Mouse (Mus musculus): ENCODE data around the gene P4ha1. TPM values are rescaled to one million over a fixed set of nuclear protein-coding genes. Genes with fewer than 3 reads are reported as not detected.
"Not testable (repeated sequence)": the region's sequence is repeated elsewhere in the genome, so short reads cannot be mapped to it uniquely, and the experiment has no call there.

Gene P4ha1
- polyA plus RNA-seq, 1 experiment from 2014 or later: 73.8 TPM

DNA sequence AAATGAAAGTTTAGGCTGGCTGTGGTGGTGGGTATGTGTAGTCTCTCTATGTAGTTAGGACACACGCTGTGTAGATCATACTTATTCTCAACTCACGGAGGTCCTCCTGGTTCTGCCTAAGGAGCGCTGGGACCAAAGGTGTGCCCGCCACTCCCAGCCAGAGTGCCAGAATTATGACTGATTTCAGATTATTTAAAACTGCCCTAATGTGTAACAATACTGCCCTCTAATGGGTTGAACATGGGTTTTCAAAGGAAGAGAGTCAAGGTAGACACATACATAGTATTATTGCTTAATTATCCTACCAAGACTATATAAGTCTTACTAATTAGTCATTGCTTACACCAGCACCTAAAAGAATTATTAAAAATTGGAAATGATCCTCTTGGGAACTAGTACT, 35.6 kb downstream of the P4ha1 start:
- Histone ChIP-seq H3K27ac (no peak overlapping the region), H3K27me3 (replicated peaks) (no peaks in the 10 kb centered on the region), H3K36me3 (peaks cover 19% of the 10 kb centered on the region), H3K4me2 (replicated peaks) (no peak overlapping the region), H3K9me3 (no peaks in the 10 kb centered on the region), H3K9ac (no peak overlapping the region), H3K4me3 (replicated peaks) (no peak overlapping the region), H3K4me1 (replicated peaks) (no peaks in the 10 kb centered on the region)
- no peak; the same call in 1 of the 2 replicates for ATAC-seq
- 84% methylated on average over 4 of the region's 4 CpGs for WGBS

DNA sequence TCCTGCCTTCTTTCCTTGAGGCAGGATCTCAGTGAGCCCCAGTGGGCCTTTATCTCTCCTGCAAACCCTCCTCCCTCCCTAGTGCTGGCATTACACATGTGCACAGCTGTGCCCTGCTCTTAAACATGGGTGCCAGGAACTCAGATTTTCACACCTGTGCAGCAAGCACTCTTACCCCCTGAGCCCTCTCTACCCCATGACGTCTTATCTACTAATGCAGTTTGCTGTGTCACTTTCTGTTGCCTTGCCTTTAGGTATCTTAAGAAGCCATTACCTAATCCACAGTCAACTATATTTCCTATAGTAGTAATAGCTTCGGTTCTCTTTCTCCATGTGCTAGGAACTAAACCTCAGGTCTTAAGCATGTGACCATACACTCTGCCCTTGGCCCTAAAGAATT, 40.1 kb downstream of the P4ha1 start:
- Histone ChIP-seq H3K27me3 (replicated peaks) (no peaks in the 10 kb centered on the region), H3K4me3 (replicated peaks) (no peak overlapping the region), H3K4me1 (replicated peaks) (no peaks in the 10 kb centered on the region), H3K36me3 (peaks cover 21% of the 10 kb centered on the region), H3K9me3 (no peaks in the 10 kb centered on the region), H3K27ac (no peak overlapping the region), H3K4me2 (replicated peaks) (no peak overlapping the region), H3K9ac (no peak overlapping the region)
- WGBS: 84% methylated on average over 2 of the region's 2 CpGs
- ATAC-seq: no peak

GRCm38 (mm10) chr10:59364551-59364950, 41.5 kb downstream of the P4ha1 start:
- H3K4me1 ChIP-seq (replicated peaks): no peaks in the 10 kb centered on the region
- no peaks in the 10 kb centered on the region for H3K27me3 ChIP-seq (replicated peaks)
- ATAC-seq: no peak
- H3K4me3 ChIP-seq (replicated peaks): no peak overlapping the region
- no peaks in the 10 kb centered on the region for H3K9me3 ChIP-seq
- H3K27ac ChIP-seq: no peak overlapping the region
- H3K9ac ChIP-seq: no peak overlapping the region
- 72% methylated on average over 3 of the region's 3 CpGs for WGBS
- H3K36me3 ChIP-seq: peaks cover 29% of the 10 kb centered on the region
- no peak overlapping the region for H3K4me2 ChIP-seq (replicated peaks)

GRCm38 (mm10) chr10:59365804-59366589, 42.9 kb downstream of the P4ha1 start:
- H3K27me3 ChIP-seq (replicated peaks): no peaks in the 10 kb centered on the region
- no peaks in the 10 kb centered on the region for H3K9me3 ChIP-seq
- no peaks in the 10 kb centered on the region for H3K4me1 ChIP-seq (replicated peaks)
- H3K9ac ChIP-seq: no peak overlapping the region
- H3K36me3 ChIP-seq: peaks cover 32% of the 10 kb centered on the region
- 82% methylated on average over 5 of the region's 5 CpGs for WGBS
- no peak overlapping the region for H3K4me3 ChIP-seq (replicated peaks)
- H3K4me2 ChIP-seq (replicated peaks): no peak overlapping the region
- H3K27ac ChIP-seq: no peak overlapping the region
- ATAC-seq: no peak

DNA sequence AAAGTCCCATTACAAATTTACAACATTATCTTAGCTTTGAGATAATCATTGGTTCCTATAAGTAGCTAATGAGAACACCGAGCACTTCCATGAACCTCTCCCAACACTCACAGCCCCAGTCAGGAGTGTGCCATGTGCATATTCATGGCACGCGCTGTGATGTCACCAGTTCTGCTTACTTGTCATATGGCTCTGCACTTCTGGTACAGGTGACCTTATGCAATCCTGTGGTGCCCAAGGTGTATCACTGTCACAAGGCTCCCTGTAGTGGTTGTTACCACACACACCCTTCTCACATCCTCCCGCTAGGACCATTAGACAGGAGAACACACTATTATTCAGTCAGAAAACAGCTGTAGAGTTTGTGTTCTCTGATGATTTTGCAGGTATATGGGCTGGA, 43.6 kb downstream of the P4ha1 start:
- H3K4me2 ChIP-seq (replicated peaks): no peak overlapping the region
- ATAC-seq: no peak
- WGBS: 98% methylated on average over 4 of the region's 4 CpGs
- no peaks in the 10 kb centered on the region for H3K9me3 ChIP-seq
- no peaks in the 10 kb centered on the region for H3K27me3 ChIP-seq (replicated peaks)
- H3K4me3 ChIP-seq (replicated peaks): no peak overlapping the region
- H3K36me3 ChIP-seq: peaks cover 34% of the 10 kb centered on the region
- no peak overlapping the region for H3K27ac ChIP-seq
- H3K9ac ChIP-seq: no peak overlapping the region
- no peaks in the 10 kb centered on the region for H3K4me1 ChIP-seq (replicated peaks)

DNA sequence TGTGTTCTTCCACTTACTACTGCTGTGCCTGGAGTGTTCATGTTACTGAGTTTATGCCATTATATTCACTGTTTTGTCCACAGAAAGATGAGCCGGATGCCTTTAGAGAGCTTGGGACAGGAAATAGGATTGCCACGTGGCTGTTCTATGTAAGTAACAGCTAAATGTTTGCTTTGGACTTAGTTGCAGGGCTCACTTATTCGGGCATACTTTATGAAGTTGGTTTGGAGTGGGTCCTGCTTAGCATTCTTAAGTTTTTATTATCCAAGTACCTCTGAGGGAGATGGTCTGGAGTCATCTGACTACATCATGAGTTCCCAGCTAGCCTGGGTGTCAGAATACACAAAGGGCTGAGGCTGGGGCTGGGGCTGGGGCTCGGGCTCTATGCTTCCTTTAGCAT, 44.1 kb downstream of the P4ha1 start:
- Histone ChIP-seq H3K27me3 (replicated peaks) (no peaks in the 10 kb centered on the region), H3K36me3 (peaks cover 32% of the 10 kb centered on the region; the same call in 1 of the 2 replicates), H3K9me3 (no peaks in the 10 kb centered on the region), H3K27ac (no peak overlapping the region), H3K9ac (no peak overlapping the region), H3K4me2 (replicated peaks) (no peak overlapping the region), H3K4me1 (replicated peaks) (no peaks in the 10 kb centered on the region), H3K4me3 (replicated peaks) (no peak overlapping the region)
- WGBS: 70% methylated on average over 4 of the region's 4 CpGs
- no peak for ATAC-seq

GRCm38 (mm10) chr10:59368729-59369128, 45.6 kb downstream of the P4ha1 start:
- Histone ChIP-seq H3K27me3 (replicated peaks) (no peaks in the 10 kb centered on the region), H3K36me3 (peaks cover 29% of the 10 kb centered on the region), H3K4me1 (replicated peaks) (no peaks in the 10 kb centered on the region), H3K4me2 (replicated peaks) (no peak overlapping the region), H3K9ac (no peak overlapping the region), H3K4me3 (replicated peaks) (no peak overlapping the region), H3K27ac (no peak overlapping the region), H3K9me3 (no peaks in the 10 kb centered on the region)
- ATAC-seq: no peak
- 86% methylated on average over 8 of the region's 8 CpGs for WGBS

GRCm38 (mm10) chr10:59369426-59369825, 46.3 kb downstream of the P4ha1 start:
- Histone ChIP-seq H3K27me3 (replicated peaks) (no peaks in the 10 kb centered on the region), H3K4me3 (replicated peaks) (no peak overlapping the region), H3K9ac (no peak overlapping the region), H3K36me3 (peaks cover 29% of the 10 kb centered on the region), H3K27ac (no peak overlapping the region), H3K4me2 (replicated peaks) (no peak overlapping the region), H3K4me1 (replicated peaks) (no peaks in the 10 kb centered on the region), H3K9me3 (no peaks in the 10 kb centered on the region)
- no peak for ATAC-seq
- 91% methylated on average over 9 of the region's 9 CpGs for WGBS

DNA sequence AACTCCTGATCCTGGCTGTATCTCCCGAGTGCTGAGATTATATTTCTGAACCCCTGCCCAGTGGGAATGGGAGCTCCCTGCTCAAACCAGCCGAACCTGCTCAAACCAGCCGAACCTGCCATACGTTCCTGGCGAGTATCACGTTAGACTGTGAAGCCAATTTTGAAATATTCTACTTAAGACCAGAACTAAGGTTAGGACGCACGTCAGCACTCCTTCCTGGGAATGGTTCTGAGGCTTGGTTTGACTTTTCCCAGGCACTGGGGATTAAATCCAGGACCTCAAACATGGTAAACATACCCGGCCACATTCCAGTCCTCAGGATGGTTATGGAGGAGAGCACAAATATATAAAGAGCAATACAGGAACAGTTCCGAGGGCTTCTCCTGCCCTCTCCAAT, 54.8 kb downstream of the P4ha1 start:
- no peak overlapping the region for H3K27ac ChIP-seq

GRCm38 (mm10) chr10:59378728-59379127, 55.6 kb downstream of the P4ha1 start:
- no peaks in the 10 kb centered on the region for H3K9me3 ChIP-seq
- H3K27ac ChIP-seq: no peak overlapping the region
- H3K36me3 ChIP-seq: peaks cover 3% of the 10 kb centered on the region; the same call in 1 of the 2 replicates
- H3K4me3 ChIP-seq (replicated peaks): no peak overlapping the region
- no peak overlapping the region for H3K4me2 ChIP-seq (replicated peaks)
- no peak overlapping the region for H3K9ac ChIP-seq
- 95% methylated on average over 4 of the region's 4 CpGs for WGBS
- ATAC-seq: no peak
- no peaks in the 10 kb centered on the region for H3K4me1 ChIP-seq (replicated peaks)
- H3K27me3 ChIP-seq (replicated peaks): no peaks in the 10 kb centered on the region

More for the DNA sequence above, 54.8 kb downstream of the P4ha1 start:
- no peak overlapping the region for H3K4me2 ChIP-seq (replicated peaks)
- H3K4me3 ChIP-seq (replicated peaks): no peak overlapping the region
- no peaks in the 10 kb centered on the region for H3K27me3 ChIP-seq (replicated peaks)
- peaks cover 3% of the 10 kb centered on the region; the same call in 1 of the 2 replicates for H3K36me3 ChIP-seq
- H3K9ac ChIP-seq: no peak overlapping the region
- no peak for ATAC-seq
- 64% methylated on average over 10 of the region's 10 CpGs for WGBS
- no peaks in the 10 kb centered on the region for H3K9me3 ChIP-seq
- no peaks in the 10 kb centered on the region for H3K4me1 ChIP-seq (replicated peaks)

GRCm38 (mm10) chr10:59379927-59380326, 56.8 kb downstream of the P4ha1 start:
- ATAC-seq: no peak
- no peak overlapping the region for H3K4me2 ChIP-seq (replicated peaks)
- peaks cover under 1% of the 10 kb centered on the region; the same call in 1 of the 2 replicates for H3K36me3 ChIP-seq
- whole genome bisulfite sequencing: 28% methylated on average over 3 of the region's 3 CpGs
- H3K27ac ChIP-seq: no peak overlapping the region
- no peak overlapping the region for H3K4me3 ChIP-seq (replicated peaks)
- no peaks in the 10 kb centered on the region for H3K27me3 ChIP-seq (replicated peaks)
- no peaks in the 10 kb centered on the region for H3K9me3 ChIP-seq
- H3K9ac ChIP-seq: no peak overlapping the region
- no peaks in the 10 kb centered on the region for H3K4me1 ChIP-seq (replicated peaks)

DNA sequence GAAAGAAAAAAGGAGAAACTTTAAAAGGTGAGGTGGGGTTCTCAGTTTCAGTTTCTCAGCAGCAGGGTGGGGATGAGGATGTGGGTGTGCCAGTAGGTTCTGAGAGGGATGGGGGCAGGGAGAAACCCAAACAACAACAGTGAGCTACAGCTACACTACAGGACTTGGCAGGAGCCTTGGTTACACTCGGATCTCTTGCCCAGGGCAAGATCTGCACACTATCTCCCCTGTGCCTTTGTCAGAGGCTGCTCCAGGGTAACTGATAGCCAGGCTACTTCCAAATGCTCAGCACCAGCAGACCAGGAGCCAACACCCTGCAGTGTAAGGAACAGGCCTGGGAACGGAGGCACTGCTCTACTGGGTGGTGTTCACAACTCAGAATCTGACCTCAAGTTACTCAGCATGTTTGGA, 57.3 kb downstream of the P4ha1 start:
- Histone ChIP-seq H3K36me3 (no peaks in the 10 kb centered on the region), H3K9me3 (no peaks in the 10 kb centered on the region), H3K27me3 (replicated peaks) (no peaks in the 10 kb centered on the region), H3K4me1 (replicated peaks) (no peaks in the 10 kb centered on the region), H3K4me2 (replicated peaks) (no peak overlapping the region), H3K4me3 (replicated peaks) (no peak overlapping the region), H3K9ac (no peak overlapping the region), H3K27ac (no peak overlapping the region)
- 58% methylated on average over 2 of the region's 2 CpGs for WGBS
- ATAC-seq: no peak

- H3K27ac ChIP-seq; H3K4me3 ChIP-seq (replicated peaks); H3K36me3 ChIP-seq; ATAC-seq; H3K4me2 ChIP-seq (replicated peaks); H3K9ac ChIP-seq; H3K27me3 ChIP-seq (replicated peaks); H3K9me3 ChIP-seq; H3K4me1 ChIP-seq (replicated peaks): not testable (repeated sequence)
- 84% methylated on average over 7 of the region's 10 CpGs for WGBS
Observed at GRCm38 (mm10) chr10:59381563-59381962, 58.5 kb downstream of the P4ha1 start.

Data from intestine, embryonic 15.5 days (tissue).